Mouse (Mus musculus): Measurements from ENCODE around the gene Lyst.

The Lyst gene

DNA sequence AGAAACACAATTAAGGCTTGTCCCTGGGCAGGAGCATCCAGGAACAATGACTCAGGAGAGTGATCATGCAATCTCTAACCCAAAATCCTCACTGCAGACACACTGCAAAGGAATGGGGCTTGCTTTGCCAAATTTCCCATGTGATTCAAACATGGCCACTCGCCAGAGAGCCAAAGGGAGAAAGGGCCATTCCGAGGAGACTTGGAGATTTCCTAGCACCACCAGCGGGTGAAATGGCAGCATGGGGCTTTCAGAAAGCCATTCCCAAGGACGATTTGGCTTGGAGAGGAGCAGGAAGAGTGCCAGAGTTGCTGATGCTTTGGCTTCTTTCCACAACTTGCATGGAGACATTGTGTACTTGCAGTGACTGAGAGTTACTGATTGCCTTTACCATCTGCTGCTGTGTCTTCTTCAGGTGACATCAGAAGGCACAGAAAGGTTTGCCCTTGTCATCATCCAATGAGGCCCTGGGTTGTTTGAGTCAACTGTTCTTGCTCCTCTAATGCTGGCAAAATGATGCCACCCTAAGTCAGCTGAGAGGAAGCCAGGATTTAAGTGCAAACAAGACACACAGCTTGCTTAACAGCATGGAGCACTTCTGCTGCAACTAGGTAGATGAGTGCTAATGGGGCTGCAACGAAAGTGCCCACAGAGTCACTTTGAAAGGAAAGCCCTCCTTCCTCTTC lies 16.5 kb upstream of the Lyst start:
- no peak for DNase-seq (ENCODE audit: extremely low spot score)

DNA sequence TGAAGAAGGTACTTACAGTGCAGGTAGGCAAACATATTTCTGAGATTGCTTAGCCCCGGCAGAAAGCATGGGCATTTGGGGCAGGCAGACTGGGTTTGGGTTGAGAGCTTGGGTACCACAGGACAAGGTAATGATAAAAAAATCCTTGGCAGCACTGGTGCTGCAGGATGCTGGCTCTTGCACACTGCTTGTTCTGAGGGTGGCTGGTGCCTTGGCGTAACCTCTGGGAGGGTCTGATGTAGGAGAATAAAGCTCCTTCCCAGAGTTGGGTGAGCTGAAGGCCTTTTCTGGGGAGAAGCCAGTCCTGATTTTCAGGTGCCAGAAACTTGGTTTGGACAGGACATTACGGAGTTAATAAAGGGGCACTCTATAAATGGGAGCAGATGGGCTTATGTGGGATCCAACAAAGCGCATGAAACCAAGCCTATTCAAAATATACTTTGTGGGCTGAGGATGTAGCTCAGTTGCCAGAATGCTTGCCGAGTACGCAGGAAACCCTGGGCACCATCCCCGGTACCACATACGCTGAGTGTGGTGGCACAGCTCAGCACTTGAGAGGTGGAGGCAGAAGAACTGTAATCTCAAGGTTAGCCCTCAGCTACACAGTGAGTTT lies 15.8 kb upstream of the Lyst start:
- DNase-seq (ENCODE audit: extremely low spot score): no peak

DNA sequence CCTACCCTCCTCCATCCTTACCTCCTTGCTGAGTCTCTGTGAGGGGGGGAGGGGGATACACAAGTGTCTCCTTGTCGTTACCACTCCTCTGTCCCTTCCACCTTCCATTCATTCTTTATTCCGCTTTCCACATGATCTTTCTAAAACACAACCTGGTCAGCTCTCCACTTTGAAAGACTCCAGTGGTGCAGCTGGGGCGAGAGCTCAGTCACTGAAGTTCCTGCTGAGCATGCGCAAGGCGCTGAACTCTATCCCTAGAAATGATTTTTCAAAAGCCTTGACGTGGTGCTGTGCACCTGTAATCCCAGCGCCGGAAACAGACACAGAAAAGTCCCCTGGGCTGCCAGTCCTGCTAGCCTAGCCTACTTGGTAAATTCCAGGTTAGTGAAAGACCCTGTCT lies 15.1 kb upstream of the Lyst start:
- DNase-seq (ENCODE audit: extremely low spot score): no peak

DNA sequence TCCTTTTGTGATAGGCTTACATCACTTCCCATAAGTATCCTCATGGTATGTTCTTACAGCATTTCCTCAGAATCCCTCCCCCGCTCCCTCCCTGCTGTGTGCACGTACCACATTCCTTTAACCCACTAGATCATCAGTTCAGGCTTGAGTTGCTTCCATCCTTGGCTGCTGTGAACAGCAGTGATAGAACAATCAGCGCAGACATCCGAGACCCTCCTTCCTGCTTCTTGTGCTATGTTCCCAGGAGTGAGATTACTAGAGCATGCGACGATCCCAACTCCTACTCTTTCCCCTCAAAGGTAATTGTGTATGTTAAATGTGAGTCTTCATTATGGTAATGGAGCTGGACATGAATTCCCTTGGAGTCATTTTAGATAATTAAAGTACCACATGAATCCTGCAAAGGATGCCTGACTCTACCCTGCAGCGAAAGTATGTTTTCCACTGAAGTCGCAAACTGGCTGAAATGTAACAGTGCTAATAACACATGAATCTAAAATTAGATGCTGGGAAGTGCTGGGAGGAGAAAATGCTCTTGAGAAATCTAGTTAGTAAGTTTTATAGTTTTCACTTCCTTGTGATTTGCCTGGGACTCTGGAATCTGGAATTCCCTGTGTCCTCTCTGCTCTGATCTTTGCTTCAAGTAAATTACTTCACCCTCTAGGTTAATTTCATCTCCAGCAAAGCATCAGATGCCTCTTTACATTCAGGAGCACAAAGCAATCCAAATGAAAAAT lies 13.6 kb upstream of the Lyst start:
- peak; percentile 27 for DNase-seq (ENCODE audit: extremely low spot score)

DNA sequence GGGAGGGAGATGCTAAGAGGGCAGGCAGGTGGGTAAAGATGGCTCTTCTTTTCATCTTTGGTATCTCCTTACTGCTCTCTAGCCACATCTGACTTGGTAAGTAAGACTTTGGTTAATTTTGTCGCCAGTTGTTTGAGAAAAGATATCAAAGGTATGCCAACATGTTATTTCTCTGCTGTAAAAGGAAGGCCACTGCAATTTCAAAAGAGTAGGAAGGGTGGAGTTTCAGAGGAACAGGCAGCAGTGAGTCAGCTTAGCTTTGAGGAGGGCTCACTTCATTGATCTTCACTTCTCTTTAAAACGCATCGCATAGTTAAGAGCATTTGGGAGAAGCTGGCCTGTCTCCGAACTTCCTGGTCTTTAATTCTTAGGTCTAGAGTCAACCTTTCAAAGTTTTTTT lies 8.2 kb upstream of the Lyst start:
- DNase-seq (ENCODE audit: extremely low spot score): no peak

DNA sequence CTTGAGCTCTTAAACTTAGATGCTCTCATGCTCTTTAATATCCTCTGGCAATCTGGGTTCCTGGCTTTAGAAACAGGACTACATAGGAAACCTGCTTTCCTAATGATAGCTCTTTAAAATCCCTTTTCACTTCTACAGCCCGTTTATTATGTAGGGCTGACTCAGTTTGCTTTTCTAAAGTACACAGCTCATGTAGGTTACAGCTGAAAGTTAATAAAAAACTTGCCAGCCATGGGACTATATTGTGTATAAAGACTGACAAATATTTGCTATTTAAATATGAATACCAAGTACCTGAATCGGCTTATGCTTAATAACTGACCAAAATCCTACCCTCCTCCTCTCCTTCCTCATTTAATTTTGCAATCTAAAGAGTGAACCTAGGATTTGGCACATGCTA lies 6.7 kb upstream of the Lyst start:
- no peak for DNase-seq (ENCODE audit: extremely low spot score)

DNA sequence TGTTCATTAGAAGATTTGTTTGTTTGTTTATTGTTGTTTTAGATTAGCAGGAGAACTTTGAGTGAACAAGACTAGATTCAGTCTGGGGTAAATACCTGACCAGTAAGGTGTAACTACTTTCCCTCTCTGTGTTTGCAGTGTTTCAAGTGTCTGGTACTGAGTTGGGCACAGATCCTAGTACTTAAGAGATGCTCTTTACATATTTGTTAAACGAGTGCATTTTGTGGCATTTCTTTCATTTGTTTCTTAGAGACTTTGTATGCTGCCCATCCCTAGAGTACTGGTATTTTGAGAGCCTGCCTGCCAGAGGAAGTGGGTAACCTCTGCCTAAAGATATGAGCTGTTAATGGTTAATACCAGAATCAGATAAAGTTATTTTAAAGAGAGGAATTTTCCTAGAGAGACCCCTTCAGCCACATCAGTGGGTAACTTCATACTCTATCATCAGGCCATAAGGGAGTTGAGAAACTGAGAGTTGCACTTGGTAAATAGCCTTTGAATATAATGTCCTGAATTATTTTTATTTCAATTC lies 2.5 kb upstream of the Lyst start:
- DNase-seq (ENCODE audit: extremely low spot score): no peak

DNA sequence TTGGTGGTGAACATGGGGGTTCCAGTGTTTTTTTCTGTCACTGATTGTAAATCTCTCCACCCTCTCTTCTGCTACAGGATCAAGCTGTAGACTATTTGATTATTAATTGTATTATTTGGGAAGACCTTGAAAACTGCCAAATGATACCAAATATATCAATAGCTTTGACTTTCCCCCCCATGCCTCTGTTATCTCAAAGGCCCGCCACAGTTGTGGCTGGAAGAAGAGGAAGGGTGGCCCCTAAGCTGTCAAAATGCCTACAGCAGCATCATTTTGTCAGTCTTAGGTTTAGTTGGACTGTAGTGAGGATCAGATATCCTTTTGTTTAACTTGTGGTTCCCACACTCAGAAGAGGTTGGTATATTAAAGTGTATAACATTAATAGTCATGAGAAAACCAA lies 1.7 kb upstream of the Lyst start:
- no peak for DNase-seq (ENCODE audit: extremely low spot score)

DNA sequence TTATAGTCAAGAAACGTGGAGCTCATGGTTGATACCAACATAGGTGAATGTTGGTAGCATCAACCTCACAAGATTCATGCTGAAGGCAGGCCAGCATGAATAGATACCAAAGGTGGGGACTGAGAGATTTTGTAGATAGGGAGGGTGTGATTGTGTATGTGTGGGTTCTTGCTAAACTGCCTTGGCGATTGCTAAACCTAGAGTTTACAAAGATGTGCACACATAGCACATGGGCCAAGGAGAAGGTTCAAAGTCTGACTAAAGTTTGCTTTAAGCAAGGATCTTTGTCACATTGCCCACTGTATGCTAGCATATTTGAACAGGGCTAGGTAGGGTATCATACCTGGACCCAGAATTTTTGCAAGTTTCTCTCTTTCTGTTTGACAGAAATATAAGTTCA lies 1.2 kb upstream of the Lyst start:
- DNase-seq (ENCODE audit: extremely low spot score): no peak

DNA sequence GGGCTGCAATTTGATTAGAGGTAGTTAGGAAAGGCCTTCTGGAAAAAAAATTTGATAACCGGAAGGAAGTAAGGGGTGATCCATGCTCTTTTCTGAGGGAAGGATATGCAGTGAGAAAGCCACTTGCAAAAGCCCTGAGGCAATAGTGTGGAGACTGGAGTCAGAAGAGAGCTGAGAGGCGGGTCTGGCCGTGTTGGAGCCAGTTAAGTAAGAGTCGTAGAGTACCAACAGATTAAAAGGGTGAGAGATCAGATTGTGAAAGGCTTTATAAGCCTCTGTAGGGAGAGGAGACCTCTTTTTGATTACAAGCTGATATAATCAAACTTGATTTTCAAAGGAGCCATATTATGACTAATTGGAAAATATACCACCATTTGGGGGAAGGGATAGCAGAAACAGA lies 1.7 kb downstream of the Lyst start:
- no peak for DNase-seq (ENCODE audit: extremely low spot score)

DNA sequence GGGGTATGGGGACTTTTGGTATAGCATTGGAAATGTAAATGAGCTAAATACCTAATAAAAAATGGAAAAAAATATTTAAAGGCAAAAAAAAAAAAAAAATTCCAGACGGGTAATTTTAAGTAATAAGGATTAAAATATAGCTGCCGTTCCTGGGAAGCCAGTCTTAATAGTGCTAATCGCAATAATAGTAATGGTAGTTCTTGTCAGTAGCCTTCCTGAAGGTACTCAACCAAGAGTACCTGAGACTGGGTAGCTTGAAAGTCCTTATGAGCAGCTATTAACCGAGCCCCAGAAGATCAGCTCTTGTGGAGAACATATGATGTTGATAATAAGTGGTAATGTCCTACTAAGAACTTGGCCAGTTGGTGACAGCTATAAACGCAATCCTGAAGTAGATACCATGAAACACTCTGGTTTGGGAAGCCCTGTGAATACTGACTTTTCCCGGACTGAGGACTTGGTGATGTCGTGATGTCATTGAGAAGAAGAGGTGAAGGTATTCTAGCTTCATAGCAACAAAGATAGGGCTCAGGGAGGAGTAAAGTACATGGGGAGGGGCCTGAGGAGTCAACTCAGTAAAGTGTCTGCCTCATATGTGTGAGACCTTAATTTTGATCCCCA lies 6.3 kb downstream of the Lyst start:
- DNase-seq (ENCODE audit: extremely low spot score): no peak

DNA sequence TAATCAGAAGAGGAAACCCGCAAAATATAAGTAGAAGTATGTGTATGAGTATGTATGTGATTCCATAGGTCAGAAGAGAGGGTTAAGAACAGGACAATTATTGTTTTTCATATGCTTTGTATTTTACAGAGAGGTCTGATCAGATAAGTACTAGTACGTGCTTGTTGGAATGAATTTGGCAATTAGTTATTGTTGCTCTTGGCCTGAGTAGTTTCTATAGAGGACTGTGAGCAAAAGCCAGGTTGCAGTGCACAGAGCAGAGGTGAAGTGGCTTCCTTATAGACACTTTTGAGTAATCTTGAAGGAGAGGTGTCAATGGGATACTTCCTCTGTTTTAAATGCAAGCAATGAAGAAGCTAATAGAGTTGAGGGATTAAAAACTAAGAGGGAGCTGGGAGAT lies 7.7 kb downstream of the Lyst start:
- no peak for DNase-seq (ENCODE audit: extremely low spot score)

DNA sequence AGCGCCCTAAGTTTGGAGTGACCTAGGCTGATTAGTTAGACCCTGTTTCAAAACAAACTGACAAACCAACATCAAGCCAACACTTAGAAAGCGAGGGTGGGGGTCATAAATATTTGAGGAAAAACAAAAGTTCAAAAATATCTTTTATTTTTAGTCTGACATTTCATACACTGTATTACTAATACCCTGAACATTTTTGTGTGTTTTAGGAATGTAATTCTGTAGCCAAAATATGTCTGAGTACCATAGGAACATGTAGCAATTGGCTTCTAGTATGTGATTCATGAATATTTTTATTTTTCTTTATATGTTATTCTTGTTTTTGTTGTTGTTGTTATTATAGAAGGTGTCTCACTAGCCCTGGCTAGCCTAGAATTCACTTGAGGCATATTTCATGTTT lies 11.2 kb downstream of the Lyst start:
- no peak for DNase-seq (ENCODE audit: extremely low spot score)

DNA sequence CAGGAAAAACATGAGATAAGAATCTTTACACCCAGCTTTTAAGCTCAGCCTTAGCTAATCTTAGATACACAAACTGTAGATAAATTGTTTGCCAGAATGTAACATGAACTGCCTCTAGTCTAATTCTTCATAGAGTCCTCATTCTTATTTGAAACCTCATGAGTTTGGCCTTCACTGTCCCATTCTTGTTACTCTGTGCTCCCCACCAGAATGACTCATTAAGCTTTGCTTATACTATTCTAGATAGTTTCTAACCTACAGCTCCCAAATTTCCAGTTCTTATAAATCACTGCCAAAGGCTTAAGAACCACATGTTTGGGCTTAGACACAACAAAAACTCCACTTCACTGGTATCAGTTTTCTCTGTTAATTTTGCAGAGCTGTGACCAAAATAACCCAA lies 16.0 kb downstream of the Lyst start:
- no peak for DNase-seq (ENCODE audit: extremely low spot score)

DNA sequence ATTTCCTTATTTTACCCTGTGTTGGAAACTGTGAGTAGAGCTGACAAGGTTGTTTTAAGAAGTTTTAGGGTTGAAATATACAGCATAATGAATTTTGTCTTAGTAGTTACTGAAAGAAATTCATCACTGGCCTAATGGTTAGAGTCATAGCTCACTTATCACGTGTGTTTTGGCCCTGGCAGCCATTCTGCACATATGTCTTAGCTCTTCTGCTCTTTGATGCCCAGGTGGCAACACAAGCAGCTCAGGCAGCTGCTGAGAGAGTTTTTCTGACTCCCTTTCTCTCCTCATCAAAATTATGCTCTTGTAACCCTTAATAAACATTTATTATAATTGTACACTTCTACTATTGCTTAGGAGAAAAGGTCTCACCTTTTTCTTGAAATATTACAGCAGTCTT lies 18.1 kb downstream of the Lyst start:
- no peak for DNase-seq (ENCODE audit: extremely low spot score)

DNA sequence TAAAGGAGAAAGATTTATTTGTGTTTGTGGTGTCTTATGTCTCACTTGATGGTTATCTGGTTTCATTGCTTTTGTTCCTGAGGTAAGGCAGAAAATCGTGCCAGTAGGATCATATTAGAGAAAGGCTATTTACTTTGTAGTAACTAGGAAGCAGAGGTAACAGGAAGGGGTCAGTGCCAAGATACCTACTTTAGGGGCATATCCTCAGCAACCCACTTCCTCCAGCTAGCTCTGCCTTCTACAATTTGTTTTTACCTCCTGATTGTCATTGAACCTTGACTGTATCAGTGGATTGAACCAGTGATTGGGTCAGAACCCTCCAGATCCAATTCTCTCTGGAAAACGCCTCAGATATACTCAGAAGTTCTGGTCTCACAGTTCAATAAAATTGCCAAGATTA lies 19.5 kb downstream of the Lyst start:
- no peak for DNase-seq (ENCODE audit: extremely low spot score)

DNA sequence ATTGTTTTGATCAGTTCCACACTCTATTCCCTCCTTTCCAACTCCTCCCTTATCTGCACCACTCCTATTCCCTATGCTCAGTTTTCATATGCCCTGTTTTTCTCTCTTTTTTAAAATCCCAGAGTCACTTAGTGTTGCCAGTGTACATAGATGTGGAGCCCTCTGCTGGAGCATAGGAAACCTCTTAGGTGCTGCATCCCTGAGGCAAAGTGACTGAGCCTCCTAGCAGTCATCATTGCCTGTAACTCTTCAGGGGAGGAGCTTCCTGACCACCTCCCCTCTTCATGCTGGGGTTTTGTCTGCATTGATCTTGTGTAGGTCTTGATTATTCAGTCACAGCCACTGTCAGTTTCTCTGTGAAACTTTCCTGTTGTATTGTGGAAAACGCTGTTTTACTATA lies 22.7 kb downstream of the Lyst start:
- DNase-seq (ENCODE audit: extremely low spot score): no peak

DNA sequence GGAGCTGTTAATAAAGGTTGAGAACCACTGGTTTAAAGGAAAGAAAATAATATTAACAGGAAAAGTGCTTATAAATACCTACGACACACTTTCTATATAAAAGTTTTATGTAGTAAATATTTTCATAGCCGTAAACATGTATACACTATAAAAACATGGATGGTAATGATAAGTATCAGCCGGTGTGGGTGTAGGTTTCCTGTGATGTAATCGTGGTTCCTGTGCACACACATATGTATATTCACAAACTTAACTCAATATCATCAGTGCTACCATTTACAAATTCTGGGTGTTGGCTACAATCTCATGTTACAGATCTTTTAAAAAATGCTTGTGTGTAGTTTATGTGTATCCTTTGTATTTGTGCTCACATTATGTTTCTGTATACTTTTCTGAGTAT lies 24.0 kb downstream of the Lyst start:
- DNase-seq (ENCODE audit: extremely low spot score): no peak

DNA sequence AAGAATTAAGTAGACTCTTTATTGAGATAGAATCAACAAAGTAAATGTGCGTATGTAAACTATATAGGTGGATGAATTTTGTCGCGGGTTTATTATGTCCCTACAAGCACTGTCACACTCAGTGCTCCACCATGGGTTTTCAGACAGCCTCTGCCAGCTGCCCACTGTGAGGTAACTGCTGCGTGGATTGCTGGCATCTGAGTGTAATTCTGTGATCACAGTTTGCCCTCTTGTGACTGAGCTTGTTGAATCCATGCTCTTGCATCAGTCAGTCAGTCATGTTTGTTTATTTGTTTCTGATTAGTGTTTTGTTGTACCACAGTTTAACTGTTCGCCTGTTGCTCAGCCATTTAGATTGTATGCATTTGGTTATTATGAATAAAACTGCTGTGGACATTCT lies 31.3 kb downstream of the Lyst start:
- no peak for DNase-seq (ENCODE audit: extremely low spot score)

DNA sequence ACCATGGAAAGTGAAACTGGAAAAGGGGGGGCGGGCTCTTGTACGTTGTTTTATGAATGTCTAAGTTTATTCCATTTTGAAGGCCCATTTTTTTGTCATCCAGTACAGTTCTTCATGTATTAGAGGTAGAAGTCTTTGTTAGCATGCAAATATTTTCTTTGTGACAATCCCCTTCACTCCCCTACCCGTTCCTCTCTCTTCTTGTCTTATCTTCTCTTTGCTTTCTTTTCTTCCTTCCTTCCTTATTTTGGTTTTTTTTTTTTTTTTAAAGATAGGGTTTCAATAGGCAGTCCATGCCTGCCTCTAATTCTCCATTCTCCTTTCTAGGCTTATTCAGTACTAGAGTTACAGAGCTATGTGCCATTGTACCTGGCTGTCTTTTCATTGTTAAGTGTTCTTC lies 32.4 kb downstream of the Lyst start:
- no peak for DNase-seq (ENCODE audit: extremely low spot score)

DNA sequence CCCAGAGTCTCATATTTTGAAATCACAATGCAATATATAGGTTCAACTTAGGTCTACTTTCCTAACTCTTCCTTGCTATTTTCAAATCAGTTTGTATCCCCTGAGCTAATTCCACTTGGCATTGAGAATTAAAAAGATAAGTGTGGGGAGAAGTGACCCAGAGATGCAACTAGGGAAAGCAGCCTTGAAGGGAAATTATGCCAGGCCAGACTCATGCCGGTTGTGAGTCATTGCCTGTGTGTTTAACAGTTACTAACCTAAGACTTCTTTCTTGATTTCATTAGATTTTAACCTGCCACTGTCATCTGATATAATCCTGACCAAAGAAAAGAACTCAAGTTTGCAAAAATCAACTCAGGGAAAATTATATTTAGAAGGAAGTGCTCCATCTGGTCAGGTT lies 43.5 kb downstream of the Lyst start:
- no peak for DNase-seq (ENCODE audit: extremely low spot score)

DNA sequence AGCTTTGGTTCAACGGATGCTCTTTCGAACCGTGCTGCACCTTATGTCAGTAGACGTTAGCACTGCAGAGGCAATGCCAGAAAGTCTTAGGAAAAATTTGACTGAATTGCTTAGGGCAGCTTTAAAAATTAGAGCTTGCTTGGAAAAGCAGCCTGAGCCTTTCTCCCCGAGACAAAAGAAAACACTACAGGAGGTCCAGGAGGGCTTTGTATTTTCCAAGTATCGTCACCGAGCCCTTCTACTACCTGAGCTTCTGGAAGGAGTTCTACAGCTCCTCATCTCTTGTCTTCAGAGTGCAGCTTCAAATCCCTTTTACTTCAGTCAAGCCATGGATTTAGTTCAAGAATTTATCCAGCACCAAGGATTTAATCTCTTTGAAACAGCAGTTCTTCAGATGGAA lies 44.5 kb downstream of the Lyst start:
- no peak for DNase-seq (ENCODE audit: extremely low spot score)

DNA sequence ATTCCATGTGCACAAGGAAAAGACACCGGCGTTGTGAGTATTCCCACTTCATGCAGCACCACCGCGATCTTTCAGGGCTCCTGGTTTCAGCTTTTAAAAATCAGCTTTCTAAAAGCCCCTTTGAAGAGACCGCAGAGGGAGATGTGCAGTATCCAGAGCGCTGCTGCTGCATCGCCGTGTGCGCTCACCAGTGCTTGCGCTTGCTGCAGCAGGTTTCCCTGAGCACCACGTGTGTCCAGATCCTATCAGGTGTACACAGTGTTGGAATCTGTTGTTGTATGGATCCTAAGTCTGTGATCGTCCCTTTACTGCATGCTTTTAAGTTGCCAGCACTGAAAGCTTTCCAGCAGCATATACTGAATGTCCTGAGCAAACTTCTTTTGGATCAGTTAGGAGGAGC lies 45.0 kb downstream of the Lyst start:
- DNase-seq (ENCODE audit: extremely low spot score): no peak

Measured in embryo, embryonic 9.5 days (tissue).